Mouse (Mus musculus): ENCODE measurements around the gene Cep295. TPM values are rescaled to one million over a fixed set of nuclear protein-coding genes. Genes with fewer than 3 reads are reported as not detected.
A peak's percentile ranks its signal among the peaks of the same experiment; 100 is the strongest.

Cep295 gene
- polyA plus RNA-seq, 1 experiment from 2014 or later = 26.9 TPM

GRCm38 (mm10) chr9:15312054-15312735 is 45.4 kb downstream of the Cep295 start:
- H3K27ac ChIP-seq (ENCODE audit: low read depth, low read length) = no peak overlapping the region
- H3K27me3 ChIP-seq (ENCODE audit: control insufficient read depth, insufficient read depth, low read length) = no peaks in the 10 kb centered on the region
- no peak overlapping the region for H3K9ac ChIP-seq (ENCODE audit: low read depth, low read length)
- H3K36me3 ChIP-seq (ENCODE audit: control insufficient read depth, insufficient read depth, low read length) = peaks cover 94% of the 10 kb centered on the region
- H3K4me2 ChIP-seq (replicated peaks; ENCODE audit: low read depth, low read length) = no peak overlapping the region
- H3K9me3 ChIP-seq (ENCODE audit: control insufficient read depth, low read length) = no peaks in the 10 kb centered on the region
- ATAC-seq (ENCODE audit: low FRiP score, low TSS enrichment) = no peak
- H3K4me3 ChIP-seq (ENCODE audit: low read length) = no peak overlapping the region
- 94% methylated on average over 2 of the region's 2 CpGs for WGBS
- peaks cover 19% of the 10 kb centered on the region for H3K4me1 ChIP-seq (ENCODE audit: control insufficient read depth, insufficient read depth, low read length)

DNA sequence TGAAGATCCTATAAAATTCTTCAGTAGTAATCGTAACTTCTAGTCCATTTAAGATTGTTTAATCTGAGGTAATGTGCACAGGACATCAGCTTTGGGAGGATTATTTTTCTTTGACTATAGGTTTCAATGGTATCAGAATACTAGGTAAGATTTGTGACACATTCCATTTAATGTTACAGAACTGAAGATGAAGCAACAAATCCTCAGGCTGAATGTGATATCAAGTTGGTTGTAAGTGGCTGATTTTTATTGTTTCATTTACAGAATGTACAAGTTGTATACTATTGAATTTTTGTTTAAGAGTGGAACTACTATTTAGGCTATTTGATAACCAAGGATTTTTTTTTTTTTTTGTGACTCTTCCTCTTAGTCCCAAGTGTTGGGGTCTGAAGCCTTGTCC is 47.4 kb downstream of the Cep295 start:
- ATAC-seq (ENCODE audit: low FRiP score, low TSS enrichment) = no peak
- Histone ChIP-seq H3K4me2 (replicated peaks; ENCODE audit: low read depth, low read length) (no peak overlapping the region), H3K27me3 (ENCODE audit: control insufficient read depth, insufficient read depth, low read length) (no peaks in the 10 kb centered on the region), H3K36me3 (ENCODE audit: control insufficient read depth, insufficient read depth, low read length) (peaks cover 78% of the 10 kb centered on the region), H3K9ac (ENCODE audit: low read depth, low read length) (no peak overlapping the region), H3K27ac (ENCODE audit: low read depth, low read length) (no peak overlapping the region), H3K9me3 (ENCODE audit: control insufficient read depth, low read length) (no peaks in the 10 kb centered on the region), H3K4me1 (ENCODE audit: control insufficient read depth, insufficient read depth, low read length) (peaks cover 19% of the 10 kb centered on the region), H3K4me3 (ENCODE audit: low read length) (no peak overlapping the region)
- 85% methylated on average over 1 of the region's 1 CpGs for WGBS

- peaks cover 71% of the 10 kb centered on the region for H3K36me3 ChIP-seq (ENCODE audit: control insufficient read depth, insufficient read depth, low read length)
- H3K4me2 ChIP-seq (replicated peaks; ENCODE audit: low read depth, low read length) = peak overlapping the region; percentile 8
Observed at GRCm38 (mm10) chr9:15309425-15309824, 48.2 kb downstream of the Cep295 start.

DNA sequence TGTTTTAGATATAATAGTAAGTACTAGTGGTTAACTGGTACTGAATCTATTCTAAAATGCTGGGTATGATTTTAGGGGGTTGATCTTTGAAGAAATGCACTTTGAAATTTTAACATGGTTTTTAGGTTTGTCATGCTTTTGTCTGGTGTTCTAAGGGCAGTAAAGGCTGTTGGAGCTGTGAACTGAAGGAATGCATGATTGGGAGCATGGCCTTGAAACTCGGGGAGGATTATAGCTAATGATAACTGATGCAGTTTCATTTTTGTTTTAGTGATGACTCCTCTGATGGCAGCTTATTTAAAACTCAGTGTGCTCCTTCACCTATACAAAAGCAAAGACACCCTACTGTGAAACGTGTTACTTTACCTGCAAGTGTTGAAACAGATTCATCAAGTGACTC is 49.3 kb downstream of the Cep295 start:
- Histone ChIP-seq H3K27me3 (ENCODE audit: control insufficient read depth, insufficient read depth, low read length) (no peaks in the 10 kb centered on the region), H3K9ac (ENCODE audit: low read depth, low read length) (no peak overlapping the region), H3K36me3 (ENCODE audit: control insufficient read depth, insufficient read depth, low read length) (peaks cover 59% of the 10 kb centered on the region), H3K4me2 (replicated peaks; ENCODE audit: low read depth, low read length) (peak overlapping the region; percentile 67), H3K27ac (ENCODE audit: low read depth, low read length) (no peak overlapping the region), H3K4me3 (ENCODE audit: low read length) (peak overlapping the region; percentile 74), H3K9me3 (ENCODE audit: control insufficient read depth, low read length) (no peaks in the 10 kb centered on the region), H3K4me1 (ENCODE audit: control insufficient read depth, insufficient read depth, low read length) (peaks cover 19% of the 10 kb centered on the region)
- WGBS = 64% methylated on average over 2 of the region's 2 CpGs
- no peak for ATAC-seq (ENCODE audit: low FRiP score, low TSS enrichment)

More at GRCm38 (mm10) chr9:15309425-15309824, 48.2 kb downstream of the Cep295 start:
- no peak for ATAC-seq (ENCODE audit: low FRiP score, low TSS enrichment)
- Histone ChIP-seq H3K27me3 (ENCODE audit: control insufficient read depth, insufficient read depth, low read length) (no peaks in the 10 kb centered on the region), H3K9ac (ENCODE audit: low read depth, low read length) (peak overlapping the region; percentile 28; the same call in 1 of the 2 replicates), H3K4me1 (ENCODE audit: control insufficient read depth, insufficient read depth, low read length) (peaks cover 19% of the 10 kb centered on the region), H3K4me3 (ENCODE audit: low read length) (peak overlapping the region; percentile 19; the same call in 1 of the 2 replicates), H3K27ac (ENCODE audit: low read depth, low read length) (no peak overlapping the region), H3K9me3 (ENCODE audit: control insufficient read depth, low read length) (no peaks in the 10 kb centered on the region)
- WGBS = 71% methylated on average over 4 of the region's 4 CpGs

GRCm38 (mm10) chr9:15307257-15307656 is 50.3 kb downstream of the Cep295 start:
- Histone ChIP-seq H3K4me2 (replicated peaks; ENCODE audit: low read depth, low read length) (peak overlapping the region; percentile 67), H3K9ac (ENCODE audit: low read depth, low read length) (peak overlapping the region; percentile 91), H3K4me1 (ENCODE audit: control insufficient read depth, insufficient read depth, low read length) (peaks cover 19% of the 10 kb centered on the region), H3K4me3 (ENCODE audit: low read length) (peak overlapping the region; percentile 74), H3K27me3 (ENCODE audit: control insufficient read depth, insufficient read depth, low read length) (no peaks in the 10 kb centered on the region), H3K36me3 (ENCODE audit: control insufficient read depth, insufficient read depth, low read length) (peaks cover 49% of the 10 kb centered on the region), H3K27ac (ENCODE audit: low read depth, low read length) (no peak overlapping the region), H3K9me3 (ENCODE audit: control insufficient read depth, low read length) (no peaks in the 10 kb centered on the region)
- no peak for ATAC-seq (ENCODE audit: low FRiP score, low TSS enrichment)
- 5% methylated on average over 6 of the region's 6 CpGs for WGBS

- Histone ChIP-seq H3K4me1 (ENCODE audit: control insufficient read depth, insufficient read depth, low read length) (peaks cover 21% of the 10 kb centered on the region), H3K4me2 (replicated peaks; ENCODE audit: low read depth, low read length) (peak within 1 kb of the TSS; percentile 67), H3K27me3 (ENCODE audit: control insufficient read depth, insufficient read depth, low read length) (no peaks in the 10 kb centered on the region), H3K36me3 (ENCODE audit: control insufficient read depth, insufficient read depth, low read length) (peaks cover 42% of the 10 kb centered on the region), H3K27ac (ENCODE audit: low read depth, low read length) (peak within 1 kb of the TSS; percentile 85), H3K9me3 (ENCODE audit: control insufficient read depth, low read length) (no peaks in the 10 kb centered on the region), H3K4me3 (ENCODE audit: low read length) (peak within 1 kb of the TSS; percentile 74), H3K9ac (ENCODE audit: low read depth, low read length) (peak within 1 kb of the TSS; percentile 91)
- WGBS = under 1% methylated on average over 35 of the region's 35 CpGs
- ATAC-seq (ENCODE audit: low FRiP score, low TSS enrichment) = peak; percentile 80
Observed at GRCm38 (mm10) chr9:15306398-15307119, 51.0 kb downstream of the Cep295 start, which contains the start of gene 4931406C07Rik. TSS of gene 4931406C07Rik (minus strand) at chr9:15306448.

DNA sequence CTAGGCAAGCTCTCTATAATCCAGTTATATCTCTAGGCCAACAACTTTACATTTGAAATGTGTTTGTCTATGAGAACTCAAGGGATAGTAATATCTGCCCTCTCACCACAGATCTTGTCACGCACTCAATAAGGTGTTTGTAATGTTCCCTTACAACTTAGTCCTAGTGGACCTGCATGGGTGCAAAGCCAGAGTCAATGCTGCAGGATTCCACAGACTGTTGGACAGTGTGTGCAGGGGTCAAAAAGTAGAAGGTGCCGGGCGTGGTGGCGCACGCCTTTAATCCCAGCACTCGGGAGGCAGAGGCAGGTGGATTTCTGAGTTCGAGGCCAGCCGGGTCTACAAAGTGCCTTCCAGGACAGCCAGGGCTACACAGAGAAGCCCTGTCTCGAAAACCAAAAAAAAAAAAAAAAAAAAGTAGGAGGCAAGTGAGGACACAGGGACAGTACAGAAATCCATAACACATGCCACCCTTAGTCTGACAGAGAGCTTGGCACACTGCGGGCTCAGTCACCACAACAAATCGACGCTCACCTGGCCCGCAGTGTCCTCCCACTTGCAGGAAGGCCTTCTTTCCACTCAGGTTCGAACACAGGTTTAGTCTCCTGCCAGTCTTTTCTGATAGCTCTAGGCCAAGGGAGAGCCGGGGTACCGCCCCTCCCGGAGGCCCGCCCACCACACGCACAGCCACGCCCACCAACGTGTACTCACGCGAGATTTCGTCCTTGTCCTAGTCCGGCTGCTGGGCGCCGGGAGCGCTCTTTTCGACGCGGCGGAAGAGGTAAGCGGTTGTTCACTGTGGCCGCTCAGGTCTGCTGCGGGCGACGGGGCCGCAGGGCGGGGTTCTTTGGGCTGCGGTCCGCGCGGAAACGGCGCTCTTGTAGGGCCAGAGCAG is 51.8 kb downstream of the Cep295 start, which contains the start of gene Taf1d:
Taf1d (plus strand) TSS at position 712 of the 895 bp plus-strand sequence.
- no peaks in the 10 kb centered on the region for H3K9me3 ChIP-seq (ENCODE audit: control insufficient read depth, low read length)
- H3K27me3 ChIP-seq (ENCODE audit: control insufficient read depth, insufficient read depth, low read length) = no peaks in the 10 kb centered on the region
- peaks cover 34% of the 10 kb centered on the region for H3K36me3 ChIP-seq (ENCODE audit: control insufficient read depth, insufficient read depth, low read length)
- peak within 1 kb of the TSS; percentile 74 for H3K4me3 ChIP-seq (ENCODE audit: low read length)
- peak within 1 kb of the TSS; percentile 67 for H3K4me2 ChIP-seq (replicated peaks; ENCODE audit: low read depth, low read length)
- H3K9ac ChIP-seq (ENCODE audit: low read depth, low read length) = peak within 1 kb of the TSS; percentile 91
- peaks cover 25% of the 10 kb centered on the region for H3K4me1 ChIP-seq (ENCODE audit: control insufficient read depth, insufficient read depth, low read length)
- WGBS = 13% methylated on average over 45 of the region's 45 CpGs
- peak; percentile 97 for ATAC-seq (ENCODE audit: low FRiP score, low TSS enrichment)
- H3K27ac ChIP-seq (ENCODE audit: low read depth, low read length) = peak within 1 kb of the TSS; percentile 85

DNA sequence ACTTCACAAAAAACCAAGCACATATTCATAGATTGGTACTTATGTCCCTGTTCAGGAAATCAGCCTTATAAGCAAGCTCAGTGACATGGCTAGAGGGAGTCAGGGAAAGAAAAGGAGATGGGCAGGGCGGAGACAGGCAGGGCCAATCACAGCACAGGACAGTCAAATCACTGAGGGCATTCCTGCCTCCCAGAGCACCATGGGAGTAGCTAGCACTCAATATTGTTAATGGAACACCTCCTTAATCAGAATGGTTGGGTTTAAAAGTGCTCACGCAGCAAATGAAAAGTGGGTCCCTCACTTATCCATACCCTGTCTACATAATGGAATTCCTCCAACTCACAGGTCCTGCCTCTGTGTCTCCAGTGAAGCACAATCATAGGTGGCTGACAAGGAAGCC is 54.7 kb downstream of the Cep295 start:
- peaks cover 11% of the 10 kb centered on the region for H3K4me1 ChIP-seq (ENCODE audit: control insufficient read depth, insufficient read depth, low read length)
- no peak overlapping the region for H3K27ac ChIP-seq (ENCODE audit: low read depth, low read length)
- H3K9me3 ChIP-seq (ENCODE audit: control insufficient read depth, low read length) = no peaks in the 10 kb centered on the region
- H3K9ac ChIP-seq (ENCODE audit: low read depth, low read length) = no peak overlapping the region
- no peak for ATAC-seq (ENCODE audit: low FRiP score, low TSS enrichment)
- H3K4me2 ChIP-seq (replicated peaks; ENCODE audit: low read depth, low read length) = no peak overlapping the region
- 78% methylated on average over 2 of the region's 2 CpGs for WGBS
- H3K4me3 ChIP-seq (ENCODE audit: low read length) = no peak overlapping the region
- H3K36me3 ChIP-seq (ENCODE audit: control insufficient read depth, insufficient read depth, low read length) = peaks cover 6% of the 10 kb centered on the region
- no peaks in the 10 kb centered on the region for H3K27me3 ChIP-seq (ENCODE audit: control insufficient read depth, insufficient read depth, low read length)

All from kidney, embryonic 14.5 days (tissue).